Mouse (Mus musculus) bone marrow macrophage, adult 2 months (primary cell): ENCODE data around the gene Kl.

ENCODE experiments used
- CTCF ChIP-seq: IDR thresholded peaks from 2 replicates; pipeline ENCODE4 v1.5.1; 2012; ENCODE audit warnings: low read depth, mild to moderate bottlenecking, low read length, moderate library complexity
- POLR2A ChIP-seq: IDR thresholded peaks from 2 replicates; pipeline ENCODE4 v1.6.1; 2012; ENCODE audit warnings: mild to moderate bottlenecking, low read depth, low read length, borderline replicate concordance

- TF ChIP-seq CTCF (no peak), POLR2A (no peak)
Observed at GRCm38 (mm10) chr5:150959861-150960260, 7.5 kb downstream of the Kl start.
